Mouse (Mus musculus): ENCODE results near the gene Mios.

GRCm38 (mm10) chr6:8210661-8211060 is 1.6 kb downstream of the Mios start:
- TF ChIP-seq CTCF (IDR thresholded peaks at IDR 0.05): no peak
- no peak for TF ChIP-seq EP300 (IDR thresholded peaks at IDR 0.05)

Data from lung, postnatal 0 days (tissue).